Mouse (Mus musculus): ENCODE measurements at regions not wholly inside any gene's neighbourhood (a gene's known extent, or its start where the extent isn't known, plus 50 kb on each side); places are given as distances from the start of the nearest gene placed in this dataset.

DNA sequence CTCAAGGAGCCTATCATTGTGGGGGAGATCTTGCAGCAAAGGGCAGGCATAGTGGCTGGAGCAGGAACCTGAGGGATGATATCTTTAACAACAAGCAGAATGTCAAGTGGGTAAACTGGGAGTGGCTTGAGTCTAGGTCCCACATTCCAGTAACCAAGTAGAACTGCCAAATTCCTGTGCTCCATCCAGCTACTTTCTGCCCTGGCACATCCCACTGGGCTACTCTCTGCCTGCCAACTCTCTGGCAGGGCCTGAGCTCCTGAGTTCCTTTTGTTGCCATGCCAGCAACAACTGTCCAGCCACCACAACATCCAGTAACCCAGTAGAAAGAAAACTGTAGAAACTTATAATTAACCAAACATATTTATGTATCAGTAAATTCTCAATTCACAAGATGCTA is 1088.8 kb upstream of the Tenm4 start:
- no peak overlapping the region for H3K4me3 ChIP-seq (ENCODE audit: low read length)
- H3K4me2 ChIP-seq (ENCODE audit: low read length): no peak overlapping the region
- peak; percentile 61; the same call in 1 of the 2 replicates for ATAC-seq
- no peaks in the 10 kb centered on the region for H3K27me3 ChIP-seq (replicated peaks; ENCODE audit: control insufficient read depth, insufficient read depth, low read length)
- no peaks in the 10 kb centered on the region for H3K9me3 ChIP-seq (ENCODE audit: control insufficient read depth, low read length)
- H3K9ac ChIP-seq (ENCODE audit: low read depth, low read length): no peak overlapping the region
- H3K4me1 ChIP-seq (ENCODE audit: control insufficient read depth, insufficient read depth, low read depth, low read length): no peaks in the 10 kb centered on the region
- H3K36me3 ChIP-seq (ENCODE audit: control insufficient read depth, insufficient read depth, low read length): no peaks in the 10 kb centered on the region
- no peak overlapping the region for H3K27ac ChIP-seq (ENCODE audit: low read depth, low read length)

DNA sequence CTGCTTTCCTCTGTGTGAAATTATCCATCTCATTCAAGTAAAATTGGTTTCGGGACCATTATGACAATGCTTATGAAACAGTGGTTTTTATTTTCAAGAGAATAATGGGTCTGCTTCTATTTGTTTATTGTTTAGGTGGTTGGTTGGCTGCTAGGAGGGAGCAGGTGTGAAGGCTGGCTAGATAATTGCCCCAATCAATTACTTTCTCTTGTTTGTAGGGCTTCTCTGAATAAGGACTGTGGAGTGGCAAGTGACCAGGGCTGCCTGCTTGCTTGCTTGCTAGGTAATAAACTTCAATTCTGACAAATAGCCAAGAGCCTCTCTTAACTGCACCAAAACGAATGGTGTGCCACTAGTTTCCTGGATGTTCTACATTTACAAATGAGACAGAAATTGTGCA is 1086.7 kb upstream of the Tenm4 start:
- no peaks in the 10 kb centered on the region for H3K36me3 ChIP-seq (ENCODE audit: control insufficient read depth, insufficient read depth, low read length)
- H3K9ac ChIP-seq (ENCODE audit: low read depth, low read length): no peak overlapping the region
- ATAC-seq: no peak
- H3K27ac ChIP-seq (ENCODE audit: low read depth, low read length): no peak overlapping the region
- no peak overlapping the region for H3K4me2 ChIP-seq (ENCODE audit: low read length)
- no peaks in the 10 kb centered on the region for H3K9me3 ChIP-seq (ENCODE audit: control insufficient read depth, low read length)
- no peak overlapping the region for H3K4me3 ChIP-seq (ENCODE audit: low read length)
- 53% methylated on average over 2 of the region's 2 CpGs for WGBS
- H3K4me1 ChIP-seq (ENCODE audit: control insufficient read depth, insufficient read depth, low read depth, low read length): no peaks in the 10 kb centered on the region
- H3K27me3 ChIP-seq (replicated peaks; ENCODE audit: control insufficient read depth, insufficient read depth, low read length): no peaks in the 10 kb centered on the region

DNA sequence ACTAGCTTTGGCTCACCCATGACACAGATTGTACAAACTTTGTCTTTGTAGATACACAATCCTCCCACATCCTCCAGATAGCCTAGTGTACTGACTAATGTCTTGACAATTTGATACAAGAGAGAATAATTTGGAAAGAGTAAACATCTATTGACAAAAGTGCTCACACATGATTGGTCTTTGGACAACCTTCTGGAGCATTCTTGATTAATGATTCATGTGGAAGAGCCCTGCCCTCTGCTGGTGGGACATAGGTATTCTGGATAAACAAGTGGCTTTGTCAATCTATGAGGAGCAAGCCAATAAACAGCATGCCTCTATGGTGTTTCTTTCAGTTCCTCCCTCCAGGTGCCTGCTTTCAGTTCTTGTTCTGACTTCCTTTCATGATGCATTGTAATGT is 1079.7 kb upstream of the Tenm4 start:
- Histone ChIP-seq H3K9me3 (ENCODE audit: control insufficient read depth, low read length) (no peaks in the 10 kb centered on the region), H3K4me2 (ENCODE audit: low read length) (no peak overlapping the region), H3K4me1 (ENCODE audit: control insufficient read depth, insufficient read depth, low read depth, low read length) (no peaks in the 10 kb centered on the region), H3K9ac (ENCODE audit: low read depth, low read length) (no peak overlapping the region), H3K27ac (ENCODE audit: low read depth, low read length) (no peak overlapping the region), H3K4me3 (ENCODE audit: low read length) (no peak overlapping the region), H3K36me3 (ENCODE audit: control insufficient read depth, insufficient read depth, low read length) (no peaks in the 10 kb centered on the region), H3K27me3 (replicated peaks; ENCODE audit: control insufficient read depth, insufficient read depth, low read length) (no peaks in the 10 kb centered on the region)
- no peak for ATAC-seq

DNA sequence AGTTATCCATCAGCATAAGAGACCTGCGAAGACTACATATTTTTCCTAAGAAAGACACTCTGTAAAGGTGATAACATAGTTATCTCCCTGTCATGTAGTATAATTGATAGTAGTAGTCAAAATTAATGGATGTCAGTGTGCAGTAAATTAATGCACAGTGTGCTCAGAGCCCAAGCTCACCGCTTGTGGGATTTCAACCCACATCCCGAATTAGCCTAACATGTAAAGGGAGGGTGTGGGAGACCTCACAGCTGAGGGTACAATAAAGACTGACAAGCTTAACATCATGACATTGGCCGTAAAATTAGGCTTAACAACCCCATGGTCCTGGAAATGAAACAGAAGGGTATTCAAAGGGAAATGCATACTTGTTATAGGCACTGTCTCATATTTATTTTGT is 1042.0 kb upstream of the Tenm4 start:
- H3K36me3 ChIP-seq (ENCODE audit: control insufficient read depth, insufficient read depth, low read length): no peaks in the 10 kb centered on the region
- H3K9me3 ChIP-seq (ENCODE audit: control insufficient read depth, low read length): no peaks in the 10 kb centered on the region
- no peaks in the 10 kb centered on the region for H3K27me3 ChIP-seq (replicated peaks; ENCODE audit: control insufficient read depth, insufficient read depth, low read length)
- 48% methylated on average over 4 of the region's 4 CpGs for WGBS
- H3K9ac ChIP-seq (ENCODE audit: low read depth, low read length): no peak overlapping the region
- H3K4me3 ChIP-seq (ENCODE audit: low read length): no peak overlapping the region
- peak; percentile 58; the same call in 1 of the 2 replicates for ATAC-seq
- no peaks in the 10 kb centered on the region for H3K4me1 ChIP-seq (ENCODE audit: control insufficient read depth, insufficient read depth, low read depth, low read length)
- H3K27ac ChIP-seq (ENCODE audit: low read depth, low read length): no peak overlapping the region
- H3K4me2 ChIP-seq (ENCODE audit: low read length): no peak overlapping the region

DNA sequence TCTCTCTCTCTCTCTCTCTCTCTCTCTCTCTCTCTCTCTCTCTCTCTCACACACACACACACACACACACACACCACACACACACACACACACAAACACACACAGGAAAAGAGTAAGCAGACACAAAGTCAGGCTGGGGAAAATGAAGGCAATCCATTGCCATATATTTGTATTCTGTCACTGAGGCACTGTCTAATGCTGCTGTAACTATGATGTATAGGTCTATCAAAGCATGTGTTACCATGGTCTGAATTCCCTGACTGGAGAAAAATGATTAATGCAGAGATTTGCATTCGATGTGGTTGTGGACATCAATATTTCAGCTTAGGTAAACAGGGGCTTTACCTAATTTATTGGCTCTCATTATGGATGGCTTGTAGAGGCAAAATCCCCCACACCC is 1038.0 kb upstream of the Tenm4 start:
- ATAC-seq: no peak
- Histone ChIP-seq H3K4me3 (ENCODE audit: low read length) (no peak overlapping the region), H3K4me1 (ENCODE audit: control insufficient read depth, insufficient read depth, low read depth, low read length) (no peaks in the 10 kb centered on the region), H3K27ac (ENCODE audit: low read depth, low read length) (no peak overlapping the region), H3K9ac (ENCODE audit: low read depth, low read length) (no peak overlapping the region), H3K9me3 (ENCODE audit: control insufficient read depth, low read length) (no peaks in the 10 kb centered on the region), H3K4me2 (ENCODE audit: low read length) (no peak overlapping the region), H3K36me3 (ENCODE audit: control insufficient read depth, insufficient read depth, low read length) (no peaks in the 10 kb centered on the region), H3K27me3 (replicated peaks; ENCODE audit: control insufficient read depth, insufficient read depth, low read length) (no peaks in the 10 kb centered on the region)
- 52% methylated on average over 1 of the region's 1 CpGs for WGBS

DNA sequence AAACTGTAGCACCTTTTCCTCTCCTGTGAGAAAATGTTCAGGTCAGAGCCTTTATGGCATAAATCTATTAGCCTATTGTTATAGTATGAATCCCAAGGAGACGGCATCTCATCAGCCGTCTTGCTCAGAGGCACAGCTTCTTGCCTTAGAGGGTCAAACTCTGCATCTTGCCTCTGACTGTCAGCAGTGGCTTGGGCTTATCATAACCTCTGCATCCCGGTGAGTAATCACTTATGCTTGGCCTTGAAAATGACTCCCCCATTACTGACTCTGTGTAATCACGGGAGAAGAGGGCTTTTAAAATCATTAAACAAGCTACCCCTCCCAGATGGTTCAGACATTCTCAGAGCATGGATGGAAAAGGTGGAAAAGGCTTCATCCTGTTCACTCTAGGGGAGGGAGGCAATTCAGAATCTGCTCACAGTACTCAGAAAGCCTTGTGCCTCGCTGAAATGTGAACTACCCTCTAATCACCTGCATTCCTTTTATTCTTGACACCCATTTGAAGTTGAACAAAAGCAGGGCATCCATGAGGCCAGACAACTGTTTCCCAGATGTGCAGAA is 1036.9 kb upstream of the Tenm4 start:
- H3K9ac ChIP-seq (ENCODE audit: low read depth, low read length): no peak overlapping the region
- no peak overlapping the region for H3K4me3 ChIP-seq (ENCODE audit: low read length)
- no peak overlapping the region for H3K4me2 ChIP-seq (ENCODE audit: low read length)
- no peaks in the 10 kb centered on the region for H3K36me3 ChIP-seq (ENCODE audit: control insufficient read depth, insufficient read depth, low read length)
- no peaks in the 10 kb centered on the region for H3K27me3 ChIP-seq (replicated peaks; ENCODE audit: control insufficient read depth, insufficient read depth, low read length)
- 27% methylated on average over 5 of the region's 5 CpGs for WGBS
- H3K9me3 ChIP-seq (ENCODE audit: control insufficient read depth, low read length): no peaks in the 10 kb centered on the region
- no peaks in the 10 kb centered on the region for H3K4me1 ChIP-seq (ENCODE audit: control insufficient read depth, insufficient read depth, low read depth, low read length)
- ATAC-seq: no peak
- H3K27ac ChIP-seq (ENCODE audit: low read depth, low read length): no peak overlapping the region

DNA sequence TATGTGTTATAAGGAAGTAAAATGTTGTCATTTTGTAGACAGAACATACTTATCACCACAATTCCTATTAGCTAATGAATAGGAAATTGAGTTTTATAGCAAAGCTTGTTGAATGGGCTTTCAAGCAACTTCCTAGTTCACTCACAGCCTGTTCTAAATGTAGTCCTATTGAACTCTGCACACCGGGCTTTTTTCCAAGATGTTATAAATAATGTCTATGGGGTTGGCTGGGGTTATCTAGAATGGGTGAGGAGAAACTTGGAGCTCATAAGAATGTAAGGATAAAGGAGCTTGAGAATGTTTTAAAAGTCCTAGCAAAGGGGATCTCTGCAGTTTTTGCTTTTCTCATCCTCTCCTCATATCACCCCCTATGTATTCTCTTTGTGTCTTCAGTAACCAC is 1029.3 kb upstream of the Tenm4 start:
- Histone ChIP-seq H3K9me3 (ENCODE audit: control insufficient read depth, low read length) (no peaks in the 10 kb centered on the region), H3K4me1 (ENCODE audit: control insufficient read depth, insufficient read depth, low read depth, low read length) (no peaks in the 10 kb centered on the region), H3K4me3 (ENCODE audit: low read length) (no peak overlapping the region), H3K4me2 (ENCODE audit: low read length) (no peak overlapping the region), H3K27me3 (replicated peaks; ENCODE audit: control insufficient read depth, insufficient read depth, low read length) (no peaks in the 10 kb centered on the region), H3K36me3 (ENCODE audit: control insufficient read depth, insufficient read depth, low read length) (no peaks in the 10 kb centered on the region), H3K9ac (ENCODE audit: low read depth, low read length) (no peak overlapping the region), H3K27ac (ENCODE audit: low read depth, low read length) (no peak overlapping the region)
- no peak for ATAC-seq
- 74% methylated on average over 1 of the region's 1 CpGs for WGBS

DNA sequence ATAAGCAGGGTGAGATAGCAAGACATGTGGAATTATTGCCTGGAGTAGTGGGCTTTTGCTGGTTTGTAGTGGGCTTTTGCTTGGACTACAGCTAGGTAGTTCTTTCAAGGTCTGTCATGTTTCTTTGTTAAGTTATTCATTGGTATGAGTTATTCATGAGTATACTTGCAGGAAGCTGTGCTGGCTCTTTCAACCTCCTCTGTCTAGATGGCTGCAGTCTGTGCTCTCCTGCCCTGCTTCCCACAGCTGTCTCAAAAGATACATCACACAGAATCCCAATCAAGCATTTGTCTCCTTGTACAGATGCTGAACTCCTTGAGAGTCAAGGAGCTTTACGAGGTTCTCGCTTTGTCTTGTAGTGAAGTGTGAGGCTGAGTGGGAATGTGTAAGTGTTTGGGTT is 1028.0 kb upstream of the Tenm4 start:
- Histone ChIP-seq H3K27me3 (replicated peaks; ENCODE audit: control insufficient read depth, insufficient read depth, low read length) (no peaks in the 10 kb centered on the region), H3K27ac (ENCODE audit: low read depth, low read length) (no peak overlapping the region), H3K36me3 (ENCODE audit: control insufficient read depth, insufficient read depth, low read length) (no peaks in the 10 kb centered on the region), H3K9me3 (ENCODE audit: control insufficient read depth, low read length) (no peaks in the 10 kb centered on the region), H3K4me1 (ENCODE audit: control insufficient read depth, insufficient read depth, low read depth, low read length) (no peaks in the 10 kb centered on the region), H3K4me3 (ENCODE audit: low read length) (no peak overlapping the region), H3K9ac (ENCODE audit: low read depth, low read length) (no peak overlapping the region), H3K4me2 (ENCODE audit: low read length) (no peak overlapping the region)
- no peak for ATAC-seq
- WGBS: 58% methylated on average over 2 of the region's 2 CpGs

Data from hindbrain, embryonic 16.5 days (tissue).